Mouse (Mus musculus): ENCODE measurements around the gene Sdhd. TPM values are rescaled to one million over a fixed set of nuclear protein-coding genes. Genes with fewer than 3 reads are reported as not detected.

Sdhd gene
- polyA plus RNA-seq, 1 experiment from 2014 or later = 312 TPM

DNA sequence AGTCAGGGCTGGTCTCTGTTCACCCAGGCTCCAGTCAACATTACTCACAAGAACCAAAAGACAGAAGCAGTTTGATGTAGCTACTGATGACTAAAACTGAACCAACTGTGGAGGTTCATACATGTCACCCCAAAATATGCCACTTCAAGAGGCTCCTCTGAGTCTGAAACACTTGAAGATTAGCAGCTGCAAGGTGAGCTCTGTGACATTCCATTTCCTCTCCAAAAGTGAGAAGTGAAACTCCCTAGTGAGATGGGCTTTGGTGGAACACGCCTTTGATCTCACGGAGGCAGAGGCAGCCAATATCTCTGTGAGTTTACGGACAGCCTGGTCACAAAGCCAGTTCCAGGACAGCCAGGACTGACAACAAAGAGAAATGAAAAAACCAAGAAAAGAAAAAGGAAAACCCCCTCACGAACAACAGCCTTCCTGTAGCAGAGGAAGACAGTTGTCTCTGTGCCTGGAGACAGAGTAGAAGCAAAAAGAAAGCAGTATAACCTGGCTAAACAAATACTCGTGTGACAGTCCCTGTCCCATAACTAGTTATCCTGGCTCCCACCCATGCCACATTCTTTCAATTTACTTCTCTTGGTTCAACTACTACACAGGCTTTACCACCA is 55.6 kb downstream of the Sdhd start:
- no peaks in the 10 kb centered on the region for H3K4me1 ChIP-seq
- H3K27me3 ChIP-seq (replicated peaks; ENCODE audit: low read depth, poor library complexity, severe bottlenecking) = no peaks in the 10 kb centered on the region
- 64% methylated on average over 5 of the region's 5 CpGs for WGBS
- H3K4me3 ChIP-seq = no peak overlapping the region
- H3K36me3 ChIP-seq (replicated peaks) = no peaks in the 10 kb centered on the region
- H3K9me3 ChIP-seq = no peaks in the 10 kb centered on the region
- H3K27ac ChIP-seq (replicated peaks) = no peak overlapping the region
- no peak for DNase-seq (ENCODE audit: low spot score)

Other genes with a start within 250 kb of the Sdhd start
- 1.4 and 1.6 TPM in 2 replicates for gene Plet1, start 109.3 kb downstream of the Sdhd start, polyA plus RNA-seq (2016; fragmentation: Nextera tagmentation; extraction: Ambion mirVana)
- gene Pts, start 75.1 kb downstream of the Sdhd start, polyA plus RNA-seq (2016; fragmentation: Nextera tagmentation; extraction: Ambion mirVana) = 62.5 and 68.9 TPM in 2 replicates
- gene Il18, start 49.0 kb downstream of the Sdhd start, polyA plus RNA-seq (2016; fragmentation: Nextera tagmentation; extraction: Ambion mirVana) = 0.94 and 1.2 TPM in 2 replicates
- 0.09 and 0.34 TPM in 2 replicates for gene Bco2, start 48.6 kb downstream of the Sdhd start, polyA plus RNA-seq (2016; fragmentation: Nextera tagmentation; extraction: Ambion mirVana)
- not detected in 2 replicates for gene Tex12, start 42.5 kb downstream of the Sdhd start, polyA plus RNA-seq (2016; fragmentation: Nextera tagmentation; extraction: Ambion mirVana)
- 316 and 320 TPM in 2 replicates for gene Timm8b, start 98 bp upstream of the Sdhd start, polyA plus RNA-seq (2016; fragmentation: Nextera tagmentation; extraction: Ambion mirVana)
- gene Pih1d2, start 13.5 kb upstream of the Sdhd start, polyA plus RNA-seq (2016; fragmentation: Nextera tagmentation; extraction: Ambion mirVana) = 7.4 and 7.7 TPM in 2 replicates
- gene Nkapd1, start 13.7 kb upstream of the Sdhd start, polyA plus RNA-seq (2016; fragmentation: Nextera tagmentation; extraction: Ambion mirVana) = 22.4 and 23.3 TPM in 2 replicates
- gene Dlat, start 56.0 kb upstream of the Sdhd start, polyA plus RNA-seq (2016; fragmentation: Nextera tagmentation; extraction: Ambion mirVana) = 62.0 and 62.2 TPM in 2 replicates
- 31.6 and 32.6 TPM in 2 replicates for gene Dixdc1, start 135.7 kb upstream of the Sdhd start, polyA plus RNA-seq (2016; fragmentation: Nextera tagmentation; extraction: Ambion mirVana)
- 3.8 and 4.1 TPM in 2 replicates for gene 2310030G06Rik, start 142.7 kb upstream of the Sdhd start, polyA plus RNA-seq (2016; fragmentation: Nextera tagmentation; extraction: Ambion mirVana)
- 12.3 and 12.9 TPM in 2 replicates for gene Cryab, start 147.5 kb upstream of the Sdhd start, polyA plus RNA-seq (2016; fragmentation: Nextera tagmentation; extraction: Ambion mirVana)
- gene Hspb2, start 148.5 kb upstream of the Sdhd start, polyA plus RNA-seq (2016; fragmentation: Nextera tagmentation; extraction: Ambion mirVana) = 2.8 and 3.7 TPM in 2 replicates
- 13.2 and 13.4 TPM in 2 replicates for gene Fdxacb1, start 164.4 kb upstream of the Sdhd start, polyA plus RNA-seq (2016; fragmentation: Nextera tagmentation; extraction: Ambion mirVana)
- 40.1 and 41.2 TPM in 2 replicates for gene Alg9, start 171.2 kb upstream of the Sdhd start, polyA plus RNA-seq (2016; fragmentation: Nextera tagmentation; extraction: Ambion mirVana)
- 23.0 and 28.3 TPM in 2 replicates for gene 1110032A03Rik, start 171.7 kb upstream of the Sdhd start, polyA plus RNA-seq (2016; fragmentation: Nextera tagmentation; extraction: Ambion mirVana)
- 162 and 178 TPM in 2 replicates for gene Ppp2r1b, start 241.5 kb upstream of the Sdhd start, polyA plus RNA-seq (2016; fragmentation: Nextera tagmentation; extraction: Ambion mirVana)

All from embryonic facial prominence, embryonic 10.5 days (tissue).